Mouse (Mus musculus) stomach, embryonic 14.5 days (tissue): ENCODE data around the gene Kcna2. TPM values are rescaled to one million over a fixed set of nuclear protein-coding genes. Genes with fewer than 3 reads are reported as not detected.

ENCODE experiments used
- ATAC-seq: fragments of 200-750 bp; cut with Nextera tagmentation; 2 replicates; pipeline ENCODE4 v1.8.0; 2017; ENCODE audit warnings: low read depth, moderate TSS enrichment; ENCODE audit not compliant: insufficient number of reproducible peaks, insufficient read depth, low FRiP score
- H3K27ac ChIP-seq: fragments of 300-500 bp; sonication (generic); 2 replicates; pipeline ENCODE4 v1.5.1; 2014; ENCODE audit warnings: mild to moderate bottlenecking, low read length, moderate library complexity, mixed read lengths
- H3K27me3 ChIP-seq: fragments of 300-500 bp; sonication (generic); 2 replicates; pipeline ENCODE4 v1.6.1; 2014; ENCODE audit warnings: low read length, control low read depth, mixed read lengths; ENCODE audit not compliant: control insufficient read depth, insufficient read depth
- H3K36me3 ChIP-seq: fragments of 300-500 bp; sonication (generic); 2 replicates; pipeline ENCODE4 v1.6.1; 2014; ENCODE audit warnings: mild to moderate bottlenecking, control low read depth, low read length, moderate library complexity, mixed read lengths; ENCODE audit not compliant: control insufficient read depth, insufficient read depth
- H3K4me1 ChIP-seq: fragments of 300-500 bp; sonication (generic); 2 replicates; pipeline ENCODE4 v1.6.1; 2014; ENCODE audit warnings: low read length, control low read depth, mixed read lengths; ENCODE audit not compliant: control insufficient read depth, insufficient read depth
- H3K4me2 ChIP-seq: fragments of 300-500 bp; sonication (generic); replicated peaks from 2 replicates; pipeline ENCODE4 v1.6.1; 2014; ENCODE audit warnings: low read depth, low read length, control low read depth
- H3K4me3 ChIP-seq: fragments of 300-500 bp; sonication (generic); 2 replicates; pipeline ENCODE4 v1.5.1; 2014; ENCODE audit warnings: low read depth, low read length, control low read depth
- H3K9ac ChIP-seq: fragments of 300-500 bp; sonication (generic); replicated peaks from 2 replicates; pipeline ENCODE4 v1.6.1; 2014; ENCODE audit warnings: low read depth, mild to moderate bottlenecking, control low read depth, low read length, moderate library complexity, mixed read lengths
- H3K9me3 ChIP-seq: fragments of 300-500 bp; sonication (generic); 2 replicates; pipeline ENCODE4 v1.6.1; 2016; ENCODE audit warnings: low read depth, low read length, control low read depth; ENCODE audit not compliant: control insufficient read depth
- WGBS: fragments of 180-500 bp; shearing (Covaris S2); extraction: QIAGEN DNeasy Blood & Tissue Kit; methylation state at CpG from one replicate; pipeline ENCODE4 v1.1.7; 2014; 5-methylcytosine and 5-hydroxymethylcytosine counted together
- polyA plus RNA-seq: library from polyadenylated mRNA; unstranded; fragments of >200 nt; fragmentation: Nextera tagmentation; extraction: Ambion mirVana; gene quantifications from 2 replicates; pipeline ENCODE4 v1.2.1, GENCODE M21; 2014

The Kcna2 gene
- polyA plus RNA-seq, 1 experiment from 2014 or later = 0.14 TPM

DNA sequence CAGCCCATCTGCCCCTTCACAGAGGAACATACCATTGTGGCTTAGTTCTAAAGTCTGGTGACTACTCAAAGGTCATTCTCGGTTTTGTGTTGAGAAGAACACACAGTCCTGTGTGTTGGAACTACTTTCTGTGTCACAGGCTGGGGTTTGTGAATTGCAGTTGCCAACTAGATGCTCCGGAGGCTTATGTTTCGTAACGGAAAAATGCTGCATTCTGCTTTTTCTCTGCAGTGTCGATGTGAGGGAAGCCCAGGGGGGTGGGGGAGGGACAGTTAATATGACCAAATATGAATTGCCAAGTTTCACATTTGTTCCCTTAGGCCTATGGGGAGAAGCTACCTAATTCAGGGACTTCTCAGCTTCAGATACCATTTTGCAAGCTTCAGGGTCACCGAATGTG, 5.0 kb downstream of the Kcna2 start:
- H3K36me3 ChIP-seq = no peaks in the 10 kb centered on the region
- H3K4me2 ChIP-seq = no peak overlapping the region
- H3K4me3 ChIP-seq = no peak overlapping the region
- WGBS = 80% methylated on average over 6 of the region's 6 CpGs
- H3K27ac ChIP-seq = no peak overlapping the region
- H3K4me1 ChIP-seq = 0 out of 2 replicates have a peak, but pooled peaks cover 7% of the 10 kb centered on the region
- no peak overlapping the region for H3K9ac ChIP-seq
- H3K9me3 ChIP-seq = no peaks in the 10 kb centered on the region
- no peak for ATAC-seq
- H3K27me3 ChIP-seq = peaks cover 19% of the 10 kb centered on the region

DNA sequence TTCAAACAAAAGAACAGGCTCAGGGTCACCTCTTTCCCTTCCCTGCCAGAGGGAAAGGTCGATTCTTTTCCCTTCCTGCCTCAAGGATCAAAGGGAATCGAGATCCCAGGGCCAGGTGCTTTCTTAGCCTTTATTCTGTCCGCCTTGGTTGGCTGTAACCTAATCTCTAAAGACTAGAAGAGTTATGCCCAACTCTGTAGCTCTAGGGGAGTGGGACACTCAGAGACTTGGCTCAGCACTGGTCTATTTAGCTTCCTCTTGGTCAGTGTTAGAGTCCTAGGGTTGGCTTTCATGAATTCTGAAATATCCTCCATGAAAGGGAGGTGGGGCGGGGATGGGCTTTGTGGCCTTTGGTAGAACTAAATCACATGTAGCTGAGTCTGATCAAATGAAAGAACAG, 11.6 kb downstream of the Kcna2 start:
- Histone ChIP-seq H3K36me3 (no peaks in the 10 kb centered on the region), H3K27ac (no peak overlapping the region), H3K4me2 (no peak overlapping the region), H3K4me3 (no peak overlapping the region), H3K27me3 (no peaks in the 10 kb centered on the region), H3K9ac (no peak overlapping the region), H3K9me3 (no peaks in the 10 kb centered on the region), H3K4me1 (peaks cover 7% of the 10 kb centered on the region; the same call in 1 of the 2 replicates)
- 56% methylated on average over 4 of the region's 4 CpGs for WGBS
- ATAC-seq = 0 out of 2 replicates have a peak, but pooled peaks have one; percentile 46

GRCm38 (mm10) chr3:107112932-107113659, 12.2 kb downstream of the Kcna2 start:
- H3K36me3 ChIP-seq = no peaks in the 10 kb centered on the region
- 55% methylated on average over 10 of the region's 10 CpGs for WGBS
- no peak for ATAC-seq
- H3K27me3 ChIP-seq = no peaks in the 10 kb centered on the region
- H3K4me1 ChIP-seq = peaks cover 7% of the 10 kb centered on the region; the same call in 1 of the 2 replicates
- H3K27ac ChIP-seq = no peak overlapping the region
- no peak overlapping the region for H3K4me2 ChIP-seq
- H3K9me3 ChIP-seq = no peaks in the 10 kb centered on the region
- H3K9ac ChIP-seq = no peak overlapping the region
- no peak overlapping the region for H3K4me3 ChIP-seq

DNA sequence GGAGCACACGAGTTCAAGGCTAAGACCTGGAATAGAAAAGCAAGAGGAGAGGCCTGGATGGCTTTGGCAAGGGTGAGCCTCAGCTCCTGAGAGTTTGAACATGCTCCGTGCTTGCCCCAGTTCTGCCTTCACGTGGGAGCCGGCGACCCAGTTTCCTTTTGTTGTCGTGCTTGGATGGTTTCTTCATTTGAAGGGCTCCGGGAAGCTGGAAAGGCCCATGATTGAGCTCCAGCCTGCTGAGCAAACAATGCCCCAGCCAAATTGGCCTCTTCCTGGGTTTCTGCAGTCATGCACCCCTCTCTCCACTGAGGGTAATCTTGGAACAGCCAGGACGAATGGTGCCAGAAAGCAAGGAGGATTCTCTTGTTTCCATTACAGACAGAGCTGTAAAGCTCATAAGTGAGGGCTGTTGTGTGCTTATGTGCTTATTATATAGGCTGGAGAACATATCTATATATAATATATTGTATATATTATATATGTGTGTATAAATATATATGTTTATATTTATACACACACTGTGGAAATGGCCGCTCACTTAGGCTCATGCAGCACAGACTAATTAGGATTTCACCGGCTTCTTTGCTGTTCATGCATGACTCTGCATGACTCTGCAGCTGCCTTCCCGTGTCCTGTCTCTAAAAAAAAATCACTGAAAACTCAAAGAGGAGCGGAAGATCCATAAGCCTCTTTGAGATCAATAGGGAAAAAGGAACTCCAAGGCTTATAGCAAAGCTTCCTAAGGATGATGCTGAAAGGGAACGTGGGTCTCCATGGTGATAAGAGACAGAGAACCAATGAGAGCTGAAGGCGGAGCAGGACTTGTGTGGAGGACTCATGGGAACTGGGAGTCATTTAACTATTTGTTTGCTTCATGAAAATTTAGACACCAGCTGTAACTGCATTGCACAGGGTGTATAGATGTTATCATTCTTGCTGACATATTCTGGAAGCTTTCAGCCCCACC, 13.1 kb downstream of the Kcna2 start:
- Histone ChIP-seq H3K27me3 (no peaks in the 10 kb centered on the region), H3K4me3 (no peak overlapping the region), H3K4me1 (peaks cover 7% of the 10 kb centered on the region; the same call in 1 of the 2 replicates), H3K36me3 (no peaks in the 10 kb centered on the region), H3K4me2 (no peak overlapping the region), H3K27ac (no peak overlapping the region), H3K9me3 (no peaks in the 10 kb centered on the region), H3K9ac (no peak overlapping the region)
- 63% methylated on average over 14 of the region's 14 CpGs for WGBS
- no peak for ATAC-seq

DNA sequence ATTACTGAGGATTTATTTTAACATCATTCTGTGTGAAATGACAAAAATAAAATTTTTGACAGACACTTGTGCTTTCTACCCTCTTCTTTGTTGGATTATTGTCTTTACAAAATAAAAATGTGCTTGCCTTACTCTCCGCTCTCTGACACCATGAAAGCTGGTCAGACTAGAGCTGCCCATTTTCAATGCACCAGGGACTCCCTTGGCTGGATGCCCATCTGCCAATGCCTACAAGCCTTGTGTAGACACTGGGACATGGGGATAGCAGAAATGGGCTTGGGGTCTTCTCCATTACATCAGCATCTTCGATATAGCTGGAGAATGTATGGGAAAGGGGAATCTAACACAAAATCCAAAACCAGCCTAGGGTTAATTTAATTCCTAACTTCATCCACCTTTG, 14.0 kb downstream of the Kcna2 start:
- Histone ChIP-seq H3K27me3 (no peaks in the 10 kb centered on the region), H3K4me3 (no peak overlapping the region), H3K4me2 (no peak overlapping the region), H3K27ac (no peak overlapping the region), H3K36me3 (no peaks in the 10 kb centered on the region), H3K9ac (no peak overlapping the region), H3K9me3 (no peaks in the 10 kb centered on the region), H3K4me1 (peaks cover 7% of the 10 kb centered on the region; the same call in 1 of the 2 replicates)
- WGBS = 80% methylated on average over 2 of the region's 2 CpGs
- ATAC-seq = no peak

DNA sequence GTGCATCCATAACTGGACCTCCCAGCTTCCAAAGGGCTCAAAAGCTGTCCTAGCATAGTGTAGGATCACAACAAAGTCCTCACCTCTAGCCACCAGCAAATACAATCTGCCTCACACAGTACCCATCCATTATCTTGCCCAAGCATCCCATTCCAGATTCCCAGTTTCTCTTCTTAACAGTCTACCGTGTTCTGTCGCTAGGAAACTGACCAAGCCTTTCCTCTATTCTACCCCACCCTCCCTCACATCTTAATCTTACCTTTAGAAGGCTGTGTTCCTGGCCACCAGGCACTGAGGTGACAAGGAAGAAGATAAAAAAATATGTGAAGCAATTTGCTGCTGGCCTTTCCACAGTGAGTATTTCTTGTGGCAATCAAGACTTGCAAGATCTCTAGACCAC, 14.8 kb downstream of the Kcna2 start:
- H3K36me3 ChIP-seq = no peaks in the 10 kb centered on the region
- no peak for ATAC-seq
- no peak overlapping the region for H3K4me2 ChIP-seq

GRCm38 (mm10) chr3:107119864-107120564, 19.1 kb downstream of the Kcna2 start:
- no peak for ATAC-seq
- H3K9me3 ChIP-seq = no peaks in the 10 kb centered on the region
- H3K9ac ChIP-seq = no peak overlapping the region
- no peak overlapping the region for H3K27ac ChIP-seq
- no peaks in the 10 kb centered on the region for H3K27me3 ChIP-seq
- H3K4me3 ChIP-seq = no peak overlapping the region
- H3K4me1 ChIP-seq = no peaks in the 10 kb centered on the region
- WGBS = 93% methylated on average over 2 of the region's 2 CpGs
- H3K4me2 ChIP-seq = no peak overlapping the region
- no peaks in the 10 kb centered on the region for H3K36me3 ChIP-seq

More for the DNA sequence above, 14.8 kb downstream of the Kcna2 start:
- Histone ChIP-seq H3K4me3 (no peak overlapping the region), H3K9ac (no peak overlapping the region), H3K27ac (no peak overlapping the region), H3K4me1 (peaks cover 7% of the 10 kb centered on the region; the same call in 1 of the 2 replicates), H3K9me3 (no peaks in the 10 kb centered on the region), H3K27me3 (no peaks in the 10 kb centered on the region)
- WGBS = 80% methylated on average over 2 of the region's 2 CpGs

- Histone ChIP-seq H3K27me3 (no peaks in the 10 kb centered on the region), H3K36me3 (no peaks in the 10 kb centered on the region), H3K9me3 (no peaks in the 10 kb centered on the region), H3K9ac (no peak overlapping the region), H3K4me1 (no peaks in the 10 kb centered on the region), H3K27ac (no peak overlapping the region), H3K4me3 (no peak overlapping the region), H3K4me2 (no peak overlapping the region)
- ATAC-seq = no peak
Measured at GRCm38 (mm10) chr3:107122306-107122705, 21.4 kb downstream of the Kcna2 start.
